Mouse (Mus musculus) heart, adult 18-20 months (tissue): ENCODE results near the gene Sctr. TPM values are rescaled to one million over a fixed set of nuclear protein-coding genes. Genes with fewer than 3 reads are reported as not detected.

Experiments used
- DNase-seq, 2 experiments: peaks; one replicate each; pipeline ENCODE4 v3.0.0; 2021 to 2022; ENCODE audit warnings: mixed read lengths in 1 of 2
- total RNA-seq, 2 experiments: library from RNA; stranded (reverse); gene quantifications; 2 replicates each; pipeline ENCODE4 v1.2.3; 2021

Sctr gene
- total RNA-seq, 2 experiments from 2014 or later = 0.21 TPM; not detected in 1

GRCm38 (mm10) chr1:120030474-120030873 lies 23.8 kb downstream of the Sctr start:
- no peak for DNase-seq

DNA sequence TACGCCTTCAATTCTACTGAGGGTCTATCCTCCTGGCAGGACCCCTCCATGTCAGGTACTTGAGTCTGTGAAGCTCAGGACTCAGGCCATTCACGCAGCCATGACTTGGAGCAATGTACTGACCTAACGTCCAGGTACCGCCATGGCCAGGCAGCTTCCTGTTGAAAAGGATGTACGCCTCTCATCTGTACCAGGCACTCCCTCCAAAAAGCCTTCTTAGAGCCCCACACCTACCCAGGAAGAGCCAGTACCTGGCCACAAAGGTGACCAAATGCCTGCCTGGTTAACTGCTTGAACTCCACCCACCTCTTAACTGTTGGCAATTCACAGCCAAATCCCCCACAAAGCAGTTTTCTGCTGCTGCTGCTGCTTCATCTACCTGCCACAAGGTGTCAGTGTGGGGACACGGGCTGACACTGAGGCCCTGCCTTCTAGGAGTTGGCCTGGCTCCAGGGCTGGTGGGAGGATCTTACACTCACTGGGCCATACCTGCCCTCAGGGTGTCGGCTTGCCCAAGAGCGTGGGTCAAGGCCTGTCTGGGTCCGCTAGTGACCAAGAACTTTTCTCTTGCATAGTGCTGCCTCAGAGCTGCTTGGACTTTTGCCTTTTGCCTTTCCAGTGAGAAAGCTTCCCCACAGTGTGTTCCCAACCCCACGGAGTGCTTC lies 26.2 kb downstream of the Sctr start:
- DNase-seq = peak; percentile 81 to 82

- DNase-seq = no peak
Measured at GRCm38 (mm10) chr1:120033469-120033854, 26.8 kb downstream of the Sctr start.

DNA sequence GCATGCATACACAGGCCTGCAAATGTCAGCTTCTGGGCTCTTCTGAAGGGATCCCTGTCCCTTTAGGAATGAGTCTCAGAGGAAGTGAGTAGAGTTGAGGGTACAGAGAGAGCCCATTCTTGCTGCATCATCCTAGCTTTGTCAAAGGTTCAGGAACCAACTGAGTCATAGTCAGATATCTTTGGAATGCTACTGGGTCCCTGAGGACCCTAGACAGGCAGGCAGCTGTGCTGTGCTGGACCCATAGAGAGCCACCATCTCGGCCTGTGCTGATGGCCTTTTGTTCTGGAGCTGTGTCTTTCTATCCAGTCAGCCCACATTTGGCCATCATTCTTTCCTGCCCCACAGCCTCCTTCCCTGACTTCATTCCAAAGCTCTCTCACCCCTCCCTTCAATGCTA lies 28.1 kb downstream of the Sctr start:
- no peak for DNase-seq

GRCm38 (mm10) chr1:120035456-120036034 lies 28.9 kb downstream of the Sctr start:
- DNase-seq = no peak

GRCm38 (mm10) chr1:120037021-120037683 lies 30.5 kb downstream of the Sctr start:
- DNase-seq = no peak

DNA sequence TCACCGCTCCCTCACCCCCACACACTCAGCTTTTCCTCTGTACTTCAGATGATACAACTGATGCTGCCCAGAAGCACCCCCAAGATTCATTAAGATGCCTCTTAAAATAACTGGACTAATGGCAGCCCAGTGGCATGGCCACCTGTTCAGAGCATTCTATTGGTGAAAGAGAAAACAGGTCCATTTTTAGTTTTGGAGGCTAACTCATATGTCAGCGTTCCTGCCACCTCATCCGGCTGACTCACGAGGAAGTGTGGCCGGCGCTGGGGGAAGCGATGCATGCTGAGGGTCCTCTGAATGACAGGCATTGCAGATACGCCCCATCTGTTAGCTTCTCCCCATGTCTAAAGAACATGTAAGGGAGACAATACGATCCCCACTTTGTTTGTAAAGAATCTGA lies 31.9 kb downstream of the Sctr start:
- DNase-seq = no peak

DNA sequence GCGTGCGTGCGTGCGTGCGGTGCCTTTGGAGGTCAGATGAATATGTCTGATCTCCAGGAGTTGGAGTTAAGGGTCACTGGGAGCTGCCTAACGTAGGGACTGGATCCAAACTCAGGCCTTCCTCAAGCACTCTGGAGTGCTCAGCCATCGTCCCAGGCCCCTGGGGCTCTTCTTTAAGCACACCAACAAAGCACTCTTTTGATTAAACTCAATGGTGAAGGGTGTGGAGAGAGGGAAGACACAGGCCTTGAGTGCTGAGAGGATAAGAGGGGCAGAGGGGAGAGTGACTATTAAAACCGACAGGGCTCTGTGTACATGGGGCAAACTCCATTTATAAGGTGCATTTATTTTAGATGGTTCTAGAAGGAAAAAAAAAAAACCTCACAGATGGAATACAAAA lies 35.7 kb downstream of the Sctr start:
- DNase-seq = no peak

- DNase-seq = no peak
Measured at GRCm38 (mm10) chr1:120044584-120044983, 37.9 kb downstream of the Sctr start.

- no peak for DNase-seq
Measured at GRCm38 (mm10) chr1:120047325-120047724, 40.6 kb downstream of the Sctr start.

DNA sequence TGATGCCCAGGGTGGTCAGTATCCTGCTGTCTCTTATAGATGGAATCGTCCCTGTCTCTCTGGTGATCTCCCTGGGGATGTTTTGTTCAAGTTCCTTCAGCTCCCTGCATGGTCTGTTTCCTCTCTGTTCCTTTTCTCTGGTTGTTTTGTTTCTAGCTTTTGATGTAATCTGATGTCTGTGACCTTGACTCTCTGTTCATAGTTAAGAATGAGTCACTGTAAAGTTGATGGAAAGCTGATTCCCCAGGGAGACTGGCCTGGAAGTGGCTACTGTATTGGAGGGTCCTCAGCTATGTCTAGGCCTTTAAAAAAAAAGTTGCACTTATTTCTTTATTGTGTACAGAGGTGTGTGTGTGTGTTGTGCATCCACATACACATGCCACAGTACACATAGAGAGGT lies 44.4 kb downstream of the Sctr start:
- no peak for DNase-seq

DNA sequence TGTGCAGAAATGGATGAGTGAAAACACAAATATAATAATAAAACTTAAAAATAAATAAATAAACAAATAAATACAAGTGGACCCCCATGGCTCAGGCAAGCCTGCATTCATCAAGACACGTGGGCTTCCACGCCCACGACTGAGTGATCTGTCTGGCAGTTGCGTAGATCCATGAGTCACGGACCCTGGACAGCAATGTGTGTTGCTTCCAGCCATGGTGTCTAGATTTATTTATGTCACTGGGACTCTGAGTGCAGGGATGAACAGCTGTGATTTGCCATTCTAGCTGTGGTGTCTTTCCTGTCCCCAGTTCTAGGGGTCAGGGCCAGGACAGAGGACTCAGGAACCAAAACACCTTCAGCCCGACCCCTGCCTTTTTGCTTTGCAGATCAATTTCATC lies 48.3 kb downstream of the Sctr start:
- no peak for DNase-seq

DNA sequence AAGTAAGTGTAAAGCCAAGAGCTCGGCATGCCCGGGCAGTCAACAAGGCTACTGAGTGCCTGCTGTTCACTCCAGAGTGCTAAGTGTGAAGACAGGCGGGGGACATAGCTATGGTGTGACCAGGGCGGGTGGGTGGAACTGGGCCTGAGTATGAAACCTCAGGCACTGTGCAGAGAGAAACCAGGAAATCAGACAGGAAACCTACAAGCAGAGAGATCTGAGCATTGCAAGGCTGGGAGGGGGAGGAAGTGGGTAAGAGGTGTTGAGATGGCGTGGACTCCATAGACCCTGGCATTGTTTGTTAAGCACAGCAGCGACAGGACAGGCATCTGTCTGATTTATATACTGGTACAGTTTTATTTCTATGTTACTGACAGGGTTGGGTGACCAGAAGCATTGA lies 48.8 kb downstream of the Sctr start:
- no peak for DNase-seq

GRCm38 (mm10) chr1:120056236-120056635 lies 49.5 kb downstream of the Sctr start:
- no peak for DNase-seq

DNA sequence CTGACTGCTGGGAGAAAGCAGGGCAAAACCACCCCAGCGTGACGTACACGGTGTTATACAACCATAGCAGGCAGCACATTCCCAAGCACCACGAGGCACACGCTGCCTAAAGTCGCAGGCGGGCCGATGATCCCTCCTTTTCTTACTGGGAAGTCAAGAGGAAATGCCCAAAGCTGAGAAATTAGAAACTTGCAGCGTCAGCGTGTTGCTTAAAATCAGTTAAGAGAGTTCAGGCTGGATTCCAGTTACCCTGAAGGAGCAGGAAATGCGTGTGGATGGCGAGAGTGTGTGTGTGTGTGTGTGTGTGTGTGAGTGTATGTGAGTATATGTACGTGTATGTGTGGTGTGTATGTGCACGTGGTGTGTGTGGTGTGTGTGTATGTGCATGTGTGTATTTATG lies 50.4 kb downstream of the Sctr start:
- DNase-seq = no peak

- DNase-seq = no peak
Measured at GRCm38 (mm10) chr1:120057674-120058430, 51.2 kb downstream of the Sctr start.

DNA sequence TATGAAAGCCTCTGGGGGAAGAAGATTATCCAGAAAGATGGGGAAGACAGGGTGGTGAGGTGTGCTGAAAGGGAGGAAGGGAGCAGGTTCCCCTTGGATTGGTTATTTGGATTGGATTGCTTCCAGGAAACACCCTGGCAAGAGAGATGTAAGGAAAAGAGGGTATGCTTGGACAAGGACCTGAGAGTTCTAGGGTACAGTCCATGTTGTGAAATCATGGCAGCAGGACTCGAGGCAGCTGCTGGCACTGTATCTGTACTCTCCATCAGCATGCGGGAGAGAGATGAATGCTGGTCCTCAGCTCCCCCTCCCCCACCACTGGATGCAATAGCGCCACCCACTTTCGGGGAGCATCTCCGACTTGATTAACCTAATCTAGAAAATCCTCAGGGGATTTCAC lies 54.0 kb downstream of the Sctr start:
- no peak for DNase-seq

DNA sequence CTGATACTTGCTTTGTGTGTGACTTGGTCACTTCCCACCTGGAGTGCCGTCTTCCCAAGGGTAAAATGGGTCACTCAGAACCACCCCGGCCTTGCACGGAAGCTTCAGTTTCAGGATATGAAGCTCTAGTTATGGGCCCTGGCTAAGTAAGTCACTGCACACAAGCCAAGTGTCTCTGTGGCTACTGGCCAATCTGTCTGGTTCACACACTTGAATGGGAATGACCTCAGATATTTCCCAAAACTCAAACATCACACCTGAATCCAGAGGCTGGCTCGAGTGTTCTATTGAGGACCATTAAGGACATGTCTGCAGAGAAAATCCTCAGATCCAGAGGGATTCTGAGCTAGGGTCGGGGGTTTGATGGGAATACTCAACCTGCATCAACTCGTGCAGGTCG lies 55.5 kb downstream of the Sctr start:
- DNase-seq = no peak

DNA sequence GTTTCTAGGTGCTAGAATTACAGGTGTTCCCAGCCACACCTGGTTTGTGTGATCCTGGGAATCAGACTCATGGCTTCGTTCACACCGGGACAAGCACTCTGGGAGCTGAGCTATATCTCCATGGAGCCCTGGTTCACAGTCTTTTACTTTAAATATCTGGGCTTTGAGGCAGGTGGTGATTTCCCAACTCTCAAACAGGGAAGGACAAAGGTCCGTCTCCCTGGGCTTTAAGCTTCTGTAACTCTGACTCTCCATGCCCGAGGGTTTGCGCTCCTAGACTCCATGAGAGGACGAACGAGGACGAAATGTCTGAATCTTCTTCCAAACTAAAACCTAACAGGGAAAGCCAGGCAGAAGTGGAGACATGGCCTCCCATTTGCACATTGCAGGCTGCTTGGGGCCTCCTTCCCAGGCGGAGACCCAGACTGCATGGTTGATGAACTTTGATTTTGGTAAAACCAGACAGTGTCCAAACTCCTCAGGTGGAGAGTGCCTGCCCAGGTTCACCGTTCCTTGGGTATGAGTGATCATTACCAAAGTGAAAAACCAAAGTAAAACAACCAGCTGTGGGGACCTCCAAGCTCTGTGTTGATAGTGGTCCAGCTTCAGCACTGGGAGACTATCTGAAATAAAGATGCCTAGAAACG lies 57.5 kb downstream of the Sctr start:
- DNase-seq = no peak

DNA sequence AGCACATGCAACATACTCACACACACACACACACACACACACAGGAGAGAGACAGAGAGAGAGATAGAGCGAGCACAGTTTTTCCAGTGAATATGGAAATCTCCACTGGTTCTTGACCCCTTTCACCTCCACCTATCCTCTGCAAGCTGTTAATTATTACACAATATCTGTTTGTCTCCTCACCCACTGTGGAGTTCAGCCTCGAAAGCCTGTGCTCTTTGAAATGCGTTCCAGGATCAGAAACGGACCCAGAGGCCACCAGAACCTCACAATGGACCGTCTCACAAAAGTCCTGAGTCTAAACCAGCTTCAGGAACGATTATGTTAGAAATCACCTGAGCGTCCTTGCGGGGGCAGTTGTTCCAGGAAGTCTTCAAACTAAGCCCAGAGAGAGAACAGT lies 59.5 kb downstream of the Sctr start:
- no peak for DNase-seq

- DNase-seq = no peak
Measured at GRCm38 (mm10) chr1:120066625-120067024, 59.9 kb downstream of the Sctr start.

DNA sequence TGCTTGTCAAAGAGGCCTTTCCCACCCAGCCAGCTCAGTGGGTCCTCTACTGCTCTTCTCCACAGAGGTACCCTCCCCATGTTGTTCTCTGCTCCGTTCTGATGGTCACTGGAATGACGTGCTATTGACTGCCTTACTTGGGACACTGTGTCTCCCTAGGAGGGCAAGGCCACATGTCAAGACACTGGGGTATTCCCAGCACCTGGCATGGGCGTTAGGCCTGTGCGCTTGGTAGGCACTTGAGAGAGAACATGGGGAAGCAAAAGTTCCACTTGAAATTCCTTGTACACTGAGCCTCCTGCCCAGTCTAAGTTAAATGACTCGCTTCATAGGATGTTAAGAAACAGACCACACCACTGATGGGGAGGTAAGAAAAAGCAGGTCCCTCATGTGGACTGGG lies 62.4 kb downstream of the Sctr start:
- no peak for DNase-seq

GRCm38 (mm10) chr1:120070168-120070567 lies 63.5 kb downstream of the Sctr start:
- no peak for DNase-seq
